Mouse (Mus musculus) heart, postnatal 14 days (tissue): Measurements from ENCODE around the gene Fst. TPM values are rescaled to one million over a fixed set of nuclear protein-coding genes. Genes with fewer than 3 reads are reported as not detected.

Source experiments
- DNase-seq, 2 experiments: peaks; one replicate each; pipeline ENCODE4 v3.0.0; 2021 to 2022
- intact Hi-C: fragments of 180-260 bp; cut with DNase I; formaldehyde crosslinking; loops from one replicate; pipeline ENCODE4 v1.15.1; 2025
- long read RNA-seq, 2 experiments: library from polyadenylated mRNA; stranded (forward); transcript quantifications; one replicate each; pipeline ENCODE4 v2.0.0; 2021
- total RNA-seq, 2 experiments: library from RNA; stranded (reverse); gene quantifications; 2 replicates each; pipeline ENCODE4 v1.2.3; 2021

The Fst gene
- total RNA-seq = 1 to 10 TPM; 1.4 to 1.6 TPM
- long read RNA-seq, experiment 1, partial matches to known transcripts = 0 of 2 reads
- long read RNA-seq, experiment 1, other reads (novel, unspliced or antisense) = 0 of 2 reads
- long read RNA-seq, experiment 2, partial matches to known transcripts = 0 of 3 reads
- long read RNA-seq, experiment 2, other reads (novel, unspliced or antisense) = 0 of 3 reads

GRCm38 (mm10) chr13:114458886-114459700 is at the start of gene Fst:
Gene Fst, minus strand, starts transcription at chr13:114458951.
- peak; percentile 23 to 31 for DNase-seq
- intact Hi-C loops = loop anchor here (2.0 to 10.0 kb wide), 2 partner anchors 174 to 582 kb away; no protein-coding TSS in a partner anchor

- no peak for DNase-seq
- intact Hi-C loops = no loop called here
Measured at GRCm38 (mm10) chr13:114493826-114494225, 35.1 kb upstream of the Fst start.

DNA sequence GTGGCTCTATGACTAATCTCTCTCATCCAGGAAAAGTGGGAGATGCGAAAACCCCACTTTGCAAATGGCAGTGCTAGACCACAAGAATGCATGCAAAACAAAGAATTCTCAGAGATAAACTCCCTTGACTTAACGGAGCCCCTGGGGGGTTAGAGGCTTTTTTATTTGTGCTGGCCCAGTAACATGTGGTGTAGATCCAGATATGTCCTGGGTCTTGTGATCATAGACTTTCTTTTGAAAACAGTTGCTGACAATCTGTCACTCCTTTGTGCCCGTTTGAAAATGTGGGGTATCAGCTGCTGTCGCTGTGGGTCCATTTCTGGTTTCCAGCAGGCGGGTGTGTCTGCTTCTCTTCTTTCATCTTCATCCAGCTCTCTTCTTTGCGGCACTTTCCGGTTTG is 29.4 kb upstream of the Fst start:
- DNase-seq = peak in 1 of 2 experiments; percentile 9
- intact Hi-C loops = no loop called here

DNA sequence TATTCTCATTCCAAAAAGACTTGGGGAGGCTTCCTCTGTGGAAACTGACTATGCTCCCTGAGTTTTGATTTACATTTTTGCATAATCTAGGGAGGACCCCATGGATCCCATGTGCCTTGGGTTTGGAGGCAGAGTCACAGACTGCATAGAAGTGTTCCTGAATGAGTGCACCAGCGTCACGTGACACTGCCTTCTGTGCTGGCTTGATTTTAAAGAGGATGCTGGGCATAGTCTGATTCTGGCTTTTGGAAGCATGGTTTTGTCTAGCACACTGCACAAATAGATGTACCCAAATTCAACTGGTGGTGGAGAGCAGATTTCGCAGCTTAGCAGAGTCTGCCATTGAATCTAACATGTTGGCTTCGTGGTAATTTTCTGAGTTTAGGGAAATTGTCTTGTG is 19.6 kb upstream of the Fst start:
- intact Hi-C loops = no loop called here
- no peak for DNase-seq

DNA sequence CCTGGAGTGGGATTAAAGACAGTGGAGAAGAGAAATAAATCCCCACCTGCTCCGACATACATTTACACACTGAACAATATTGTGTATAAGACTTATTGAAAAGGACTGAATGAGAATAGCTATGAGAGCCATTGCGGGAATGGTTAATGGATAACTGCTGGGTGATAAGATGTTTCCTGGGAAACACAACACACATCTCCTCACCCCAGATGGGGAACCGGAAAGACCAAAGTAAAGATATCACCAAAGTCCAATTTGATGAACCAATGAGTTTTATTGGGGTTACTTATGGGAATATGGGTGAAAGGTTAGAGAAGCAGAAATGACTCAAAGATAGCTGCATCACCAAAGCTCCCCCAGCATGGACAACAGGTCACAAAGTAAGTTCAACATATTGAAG is 11.2 kb upstream of the Fst start:
- intact Hi-C loops = loop anchor here (10.0 kb wide), 2 partner anchors 285 to 325 kb away; no protein-coding TSS in a partner anchor
- no peak for DNase-seq

DNA sequence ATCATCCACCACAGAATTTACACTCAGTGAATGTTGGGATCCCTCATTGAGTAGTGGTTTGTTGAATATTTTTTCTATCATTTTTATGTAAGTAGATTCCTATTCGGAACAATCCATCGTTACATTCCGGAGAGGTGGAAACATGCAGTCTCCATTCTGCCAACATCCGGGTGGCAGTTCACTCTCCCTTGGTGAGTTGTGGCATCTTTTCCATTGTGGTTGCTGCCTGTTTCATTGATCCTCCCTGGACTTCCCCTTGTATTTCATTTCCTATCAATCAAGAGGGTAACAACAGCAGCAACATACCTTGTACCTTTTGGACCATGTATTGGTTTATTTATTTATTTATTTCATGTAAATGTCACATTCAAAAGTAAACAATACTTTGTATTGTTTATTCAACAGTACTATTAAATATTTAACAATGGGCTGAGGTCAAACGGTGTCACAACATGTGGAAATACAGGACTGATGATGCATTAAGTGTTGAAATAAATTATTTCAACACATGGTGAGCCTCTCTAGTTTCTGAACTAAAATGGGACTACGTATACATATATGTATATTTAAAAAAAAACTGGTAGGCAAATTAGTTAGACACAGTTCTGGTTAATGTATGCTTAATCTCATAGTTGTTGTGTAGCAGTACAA is 7.6 kb upstream of the Fst start:
- no peak for DNase-seq
- intact Hi-C loops = loop anchor here (10.0 kb wide), 2 partner anchors 288 to 328 kb away; no protein-coding TSS in a partner anchor

DNA sequence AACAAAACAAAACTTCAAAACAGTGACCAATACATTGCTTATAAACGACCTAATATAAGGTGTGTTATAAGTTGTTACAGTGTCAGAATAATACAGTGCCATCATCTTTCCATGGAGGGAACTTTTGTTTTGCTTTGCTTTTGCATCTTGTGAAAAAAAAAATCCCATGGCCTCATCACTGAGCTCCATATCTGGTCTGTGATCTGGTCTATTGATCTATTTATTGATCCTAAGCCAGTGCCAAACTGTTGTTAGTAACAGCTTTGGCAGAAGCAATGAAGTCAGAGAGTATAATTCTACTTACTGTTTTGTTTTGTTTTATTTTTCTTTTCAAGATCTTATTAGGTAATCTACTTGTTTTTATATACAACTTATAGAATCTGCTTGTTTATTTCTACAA is 6.6 kb upstream of the Fst start:
- DNase-seq = no peak
- intact Hi-C loops = loop anchor here (10.0 kb wide), 2 partner anchors 289 to 329 kb away; no protein-coding TSS in a partner anchor

- DNase-seq = no peak
- intact Hi-C loops = loop anchor here (10.0 kb wide), 2 partner anchors 290 to 330 kb away; no protein-coding TSS in a partner anchor
Measured at GRCm38 (mm10) chr13:114464824-114465223, 6.1 kb upstream of the Fst start.

- intact Hi-C loops = loop anchor here (10.0 kb wide), 2 partner anchors 292 to 332 kb away; no protein-coding TSS in a partner anchor
- no peak for DNase-seq
Measured at GRCm38 (mm10) chr13:114462548-114463408, 4.0 kb upstream of the Fst start.

- DNase-seq = peak; percentile 8 to 36
- intact Hi-C loops = loop anchor here (2.0 to 10.0 kb wide), 3 partner anchors 294 to 386 kb away; no protein-coding TSS in a partner anchor
Measured at GRCm38 (mm10) chr13:114460306-114460892, 1.6 kb upstream of the Fst start.

GRCm38 (mm10) chr13:114459701-114460160 is 980 bp upstream of the Fst start:
- intact Hi-C loops = loop anchor here (2.0 to 10.0 kb wide), 5 partner anchors 175 to 583 kb away; no protein-coding TSS in a partner anchor
- DNase-seq = no peak

- intact Hi-C loops = loop anchor here (2.0 to 10.0 kb wide), 2 partner anchors 174 to 582 kb away; no protein-coding TSS in a partner anchor
- DNase-seq = peak; percentile 43 to 47
Measured at GRCm38 (mm10) chr13:114458291-114458885, 363 bp downstream of the Fst start.

- DNase-seq = no peak
- intact Hi-C loops = loop anchor here (2.0 to 10.0 kb wide), 2 partner anchors 173 to 581 kb away; no protein-coding TSS in a partner anchor
Measured at GRCm38 (mm10) chr13:114457567-114458120, 1.1 kb downstream of the Fst start.

DNA sequence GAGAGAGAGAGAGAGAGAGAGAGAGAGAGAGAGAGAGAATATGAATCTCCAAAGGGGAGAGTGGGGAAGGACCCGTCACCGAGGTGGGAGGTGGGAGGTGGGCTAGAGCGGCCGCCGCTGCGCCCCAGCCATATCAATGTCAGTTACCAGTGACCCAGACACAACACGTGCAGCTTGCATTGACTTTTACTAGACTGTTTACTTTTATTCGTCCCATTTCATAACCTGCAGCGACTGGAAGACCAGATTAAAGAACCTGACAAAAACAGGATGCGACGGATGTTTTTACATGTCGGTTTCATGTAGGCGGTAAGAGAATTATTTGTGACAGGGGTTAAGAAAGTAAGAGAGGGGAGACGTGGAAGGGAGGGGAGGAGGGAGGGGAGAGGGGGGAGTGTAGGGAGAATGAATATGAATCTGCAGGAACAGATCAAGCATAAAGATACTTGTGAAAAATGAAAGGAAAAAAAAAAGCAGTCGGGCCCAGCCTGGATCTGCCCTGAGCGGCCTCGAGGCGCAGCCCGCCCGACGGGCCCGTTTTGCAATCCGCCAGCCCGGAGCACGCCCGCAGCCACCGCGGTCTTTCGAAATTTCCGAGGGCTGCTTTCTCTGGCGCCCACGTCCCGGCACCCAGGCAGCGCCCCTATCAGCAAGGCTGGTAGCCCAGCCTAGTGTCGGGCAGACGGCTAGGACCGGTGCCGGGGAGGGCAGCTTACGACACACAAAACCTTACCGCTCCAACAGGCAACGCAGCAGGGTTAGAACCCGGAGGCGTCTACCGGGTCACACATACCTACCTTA is 1.8 kb downstream of the Fst start:
- intact Hi-C loops = loop anchor here (10.0 kb wide), 1 partner anchor 172 kb away; no protein-coding TSS in a partner anchor
- DNase-seq = peak; percentile 33 to 37

GRCm38 (mm10) chr13:114456224-114456623 is 2.5 kb downstream of the Fst start:
- peak; percentile 22 to 46 for DNase-seq

GRCm38 (mm10) chr13:114455788-114456187 is 3.0 kb downstream of the Fst start:
- DNase-seq = no peak
- intact Hi-C loops = loop anchor here (10.0 kb wide), 1 partner anchor 171 kb away; no protein-coding TSS in a partner anchor

More at GRCm38 (mm10) chr13:114456224-114456623, 2.5 kb downstream of the Fst start:
- intact Hi-C loops = loop anchor here (10.0 kb wide), 1 partner anchor 171 kb away; no protein-coding TSS in a partner anchor

DNA sequence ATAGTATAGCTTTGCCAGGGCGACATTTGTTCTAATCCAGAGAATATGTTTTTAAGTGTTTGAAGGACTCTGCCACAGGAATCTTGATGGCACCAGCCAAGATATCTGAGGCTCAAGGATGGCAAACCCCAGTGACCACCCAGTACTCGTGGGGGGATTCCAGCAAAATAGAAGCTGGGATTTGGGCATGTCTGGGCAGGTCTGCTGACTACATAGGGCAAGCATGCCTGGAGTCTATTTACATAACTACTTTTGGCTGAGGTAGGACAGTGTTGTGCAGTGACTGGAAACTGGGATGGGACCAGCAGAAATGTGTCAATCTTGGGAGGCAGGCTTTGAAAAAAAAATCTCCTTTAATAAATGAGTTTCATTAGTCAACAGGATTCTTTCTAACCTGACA is 11.5 kb downstream of the Fst start:
- intact Hi-C loops = no loop called here
- DNase-seq = no peak
